In the genomic region with DNA sequence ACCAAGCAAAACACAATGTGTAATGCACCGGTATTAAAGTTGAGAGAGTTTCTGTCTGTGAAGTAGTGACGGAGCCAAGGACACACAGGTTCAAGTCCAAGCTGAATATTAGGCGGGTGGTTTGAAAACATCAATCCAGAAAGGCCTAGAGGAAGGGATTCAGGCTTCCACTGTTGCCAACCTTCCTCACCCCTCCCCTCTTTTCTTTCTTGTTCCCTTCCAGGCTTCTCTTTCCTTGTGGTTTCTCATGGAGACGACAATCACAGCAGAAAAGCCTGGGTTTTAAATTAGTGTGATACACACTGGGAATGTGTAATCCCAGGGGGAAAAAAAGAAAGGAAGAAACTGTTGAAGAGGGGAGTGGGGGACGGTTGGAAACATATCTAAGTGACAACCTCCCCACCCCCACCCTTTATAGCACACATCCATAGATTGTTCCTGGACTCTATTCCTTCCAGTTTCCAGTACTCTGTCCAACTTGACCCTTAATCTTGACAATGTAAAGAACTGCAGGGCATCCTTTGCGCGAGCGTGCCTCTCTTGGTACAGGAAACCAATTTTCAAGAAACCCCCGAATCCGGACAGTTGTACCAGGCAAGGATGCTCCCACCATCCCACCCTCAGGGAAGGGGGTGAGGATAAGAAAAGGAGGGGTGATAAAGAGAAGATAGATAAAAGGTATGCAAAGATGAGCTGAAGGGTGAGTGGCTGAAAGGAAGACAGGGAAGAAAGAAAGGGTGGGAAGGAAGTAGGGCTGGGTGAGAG, we compare ENCODE assay signal across 10 mouse cellular contexts. TPM values are rescaled to one million over a fixed set of nuclear protein-coding genes. Genes with fewer than 3 reads are reported as not detected.
A peak's percentile ranks its signal among the peaks of the same experiment; 100 is the strongest.
DNase-seq lines count a peak whose midpoint lies in the region; ATAC-seq and TF ChIP-seq lines count a peak whose summit lies in the region.
"Had no signal": no experiment of that assay in that cellular context is flagged by ENCODE, and none has a peak within 500 bp of the region (broad histone marks: within the 10 kb centered on the region; RNA-seq: fewer than 3 reads in every experiment).

No protein-coding gene starts in this region.

- peak overlapping the region; percentile 49 for H3K4me3 ChIP-seq in heart, embryonic 11.5 days (ENCODE audit: low read depth, low read length)
- H3K4me3 ChIP-seq in ES-Bruce4 (ENCODE audit: low read depth, low read length) = peak overlapping the region; percentile 71
- peak overlapping the region; percentile 49 for H3K4me3 ChIP-seq in embryonic fibroblast, embryonic 13.5 days (ENCODE audit: insufficient read depth, low read length)
- H3K4me3 ChIP-seq in limb, embryonic 13.5 days = peak overlapping the region; percentile 51

- no peaks in the 10 kb centered on the region for H3K36me3 ChIP-seq in heart, embryonic 11.5 days (ENCODE audit: control insufficient read depth, insufficient read depth, low read length)
- no peaks in the 10 kb centered on the region for H3K36me3 ChIP-seq in ES-Bruce4 (ENCODE audit: control insufficient read depth, insufficient read depth, low read length, poor library complexity, severe bottlenecking)
- H3K36me3 ChIP-seq in limb, embryonic 13.5 days = no peaks in the 10 kb centered on the region

- H3K9me3 ChIP-seq in heart, embryonic 11.5 days (replicated peaks; ENCODE audit: control insufficient read depth, low read length) = no peaks in the 10 kb centered on the region
- H3K9me3 ChIP-seq in ES-Bruce4 (replicated peaks; ENCODE audit: control insufficient read depth, insufficient read depth, low read length, poor library complexity, severe bottlenecking) = no peaks in the 10 kb centered on the region
- H3K9me3 ChIP-seq in limb, embryonic 13.5 days = no peaks in the 10 kb centered on the region
- H3K9me3 ChIP-seq: megakaryocyte, embryonic 14.5 days had no signal

- TF ChIP-seq EP300 in ES-Bruce4 (IDR thresholded peaks at IDR 0.05; ENCODE audit: insufficient read depth, low read depth, low read length) = no peak

- DNase-seq in heart, postnatal 36 days = no peak
- DNase-seq in gastrocnemius, adult 18-20 months (ENCODE audit: low spot score) = no peak
- no peak for DNase-seq in gastrocnemius, postnatal 4 days (ENCODE audit: low spot score in 2 of 2)
- DNase-seq in ovary, postnatal 36 days (ENCODE audit: low spot score) = no peak

- no peaks in the 10 kb centered on the region; the same call in 1 of the 2 replicates for H3K27me3 ChIP-seq in heart, embryonic 11.5 days (ENCODE audit: control insufficient read depth, insufficient read depth, low read length)
- no peaks in the 10 kb centered on the region; the same call in 1 of the 2 replicates for H3K27me3 ChIP-seq in ES-Bruce4 (ENCODE audit: control insufficient read depth, insufficient read depth, low read length, poor library complexity, severe bottlenecking)
- peaks cover 14% of the 10 kb centered on the region for H3K27me3 ChIP-seq in limb, embryonic 13.5 days
- H3K27me3 ChIP-seq: CH12.LX had no signal

- TF ChIP-seq CTCF in ES-Bruce4 (IDR thresholded peaks at IDR 0.05; ENCODE audit: low read depth, low read length) = no peak
- TF ChIP-seq CTCF in embryonic fibroblast, embryonic 13.5 days (IDR thresholded peaks at IDR 0.05; ENCODE audit: borderline replicate concordance, insufficient read depth, low read length) = no peak

- WGBS in heart, embryonic 11.5 days (ENCODE audit: insufficient replicate concordance) = 22% methylated on average over 10 of the region's 10 CpGs
- WGBS in limb, embryonic 13.5 days = 22% methylated on average over 10 of the region's 10 CpGs

- ATAC-seq in heart, embryonic 11.5 days (replicated peaks; ENCODE audit: insufficient number of reproducible peaks, low FRiP score, low TSS enrichment) = no peak
- no peak for ATAC-seq in limb, embryonic 13.5 days (ENCODE audit: low FRiP score, low read depth)

- peak overlapping the region; percentile 78 for H3K4me2 ChIP-seq in heart, embryonic 11.5 days
- H3K4me2 ChIP-seq in limb, embryonic 13.5 days (replicated peaks) = peak overlapping the region; percentile 83

- H3K9ac ChIP-seq in heart, embryonic 11.5 days (ENCODE audit: low read depth, low read length) = no peak overlapping the region
- peak overlapping the region; percentile 16; the same call in 1 of the 2 replicates for H3K9ac ChIP-seq in ES-Bruce4 (ENCODE audit: low read depth, poor library complexity, severe bottlenecking)
- no peak overlapping the region for H3K9ac ChIP-seq in limb, embryonic 13.5 days

- no peaks in the 10 kb centered on the region for H3K4me1 ChIP-seq in heart, embryonic 11.5 days (ENCODE audit: control insufficient read depth, insufficient read depth, low read length)
- H3K4me1 ChIP-seq in ES-Bruce4 (ENCODE audit: control insufficient read depth, insufficient read depth, low read length) = no peaks in the 10 kb centered on the region
- H3K4me1 ChIP-seq in embryonic fibroblast, embryonic 13.5 days (ENCODE audit: control insufficient read depth, insufficient read depth, low read length) = no peaks in the 10 kb centered on the region
- H3K4me1 ChIP-seq in limb, embryonic 13.5 days = peaks cover 8% of the 10 kb centered on the region; the same call in 1 of the 2 replicates

- no peak for TF ChIP-seq POLR2A in ES-Bruce4 (IDR thresholded peaks at IDR 0.05; ENCODE audit: insufficient read depth, low read length)
- no peak for TF ChIP-seq POLR2A in embryonic fibroblast, embryonic 13.5 days (IDR thresholded peaks at IDR 0.05; ENCODE audit: low read depth, low read length)

- no peak overlapping the region for H3K27ac ChIP-seq in heart, embryonic 11.5 days (ENCODE audit: low read depth, low read length)
- H3K27ac ChIP-seq in ES-Bruce4 (ENCODE audit: insufficient read depth, low read length) = no peak overlapping the region
- no peak overlapping the region for H3K27ac ChIP-seq in embryonic fibroblast, embryonic 13.5 days (ENCODE audit: insufficient read depth, low read length)
- no peak overlapping the region for H3K27ac ChIP-seq in limb, embryonic 13.5 days

- intact Hi-C loops in heart, postnatal 36 days (cut with DNase I) = no loop called here

RNA-seq across cellular contexts. Expression of a gene that starts 0.8 kb away (rescaled TPM):
- 1.1 and 1.8 TPM in 2 replicates for polyA plus RNA-seq in heart, embryonic 11.5 days (2014; fragmentation: Nextera tagmentation; extraction: Ambion mirVana)
- total RNA-seq in heart, postnatal 36 days (2021) = not detected
- 0.29 and 0.76 TPM in 2 replicates for polyA plus RNA-seq in ES-Bruce4 (2011; ENCODE audit: insufficient read depth, insufficient read length, low read depth, missing spikeins)
- polyA plus RNA-seq in embryonic fibroblast, embryonic 13.5 days (2011; ENCODE audit: insufficient read length, low read depth, missing spikeins) = 4.1 and 7.5 TPM in 2 replicates
- polyA plus RNA-seq in limb, embryonic 13.5 days (2015; fragmentation: Nextera tagmentation; extraction: Ambion mirVana) = 2.1 and 2.6 TPM in 2 replicates
- total RNA-seq in gastrocnemius, adult 18-20 months (2021) = not detected
- total RNA-seq in gastrocnemius, postnatal 4 days (2021) = under 1 TPM; 0.52 to 0.62 TPM
- total RNA-seq: CH12.LX had no signal
